Mouse (Mus musculus) forebrain, embryonic 12.5 days (tissue): ENCODE results near the gene Dnmt1. TPM values are rescaled to one million over a fixed set of nuclear protein-coding genes. Genes with fewer than 3 reads are reported as not detected.

Source experiments
- ATAC-seq: fragments of 200-750 bp; cut with Nextera tagmentation; 2 replicates; pipeline ENCODE4 v1.8.0; 2017; ENCODE audit warnings: moderate TSS enrichment; ENCODE audit not compliant: low FRiP score
- H3K27ac ChIP-seq: fragments of 300-500 bp; sonication (generic); 2 replicates; pipeline ENCODE4 v1.5.1; 2016; ENCODE audit warnings: mild to moderate bottlenecking
- H3K27me3 ChIP-seq: fragments of 300-500 bp; sonication (generic); 2 replicates; pipeline ENCODE4 v1.6.1; 2016; ENCODE audit warnings: mild to moderate bottlenecking
- H3K36me3 ChIP-seq: fragments of 300-500 bp; sonication (generic); replicated peaks from 2 replicates; pipeline ENCODE4 v1.6.1; 2016; ENCODE audit warnings: mild to moderate bottlenecking
- H3K4me1 ChIP-seq: fragments of 300-500 bp; sonication (generic); 2 replicates; pipeline ENCODE4 v1.6.1; 2016
- H3K4me2 ChIP-seq: fragments of 300-500 bp; sonication (generic); 2 replicates; pipeline ENCODE4 v1.6.1; 2016; ENCODE audit warnings: mild to moderate bottlenecking, moderate library complexity
- H3K4me3 ChIP-seq: fragments of 300-500 bp; sonication (generic); replicated peaks from 2 replicates; pipeline ENCODE4 v1.5.1; 2016; ENCODE audit warnings: mild to moderate bottlenecking
- H3K9ac ChIP-seq: fragments of 300-500 bp; sonication (generic); 2 replicates; pipeline ENCODE4 v1.6.1; 2016; ENCODE audit warnings: mild to moderate bottlenecking
- H3K9me3 ChIP-seq: fragments of 300-500 bp; sonication (generic); 2 replicates; pipeline ENCODE4 v1.6.1; 2016
- WGBS: fragments of 180-500 bp; shearing (Covaris S2); methylation state at CpG from one replicate; pipeline ENCODE4 v1.1.7; 2016; 5-methylcytosine and 5-hydroxymethylcytosine counted together
- microRNA-seq: library from miRNA; unstranded; fragments of <30 nt; microRNA quantifications from one replicate; pipeline ENCODE4, GENCODE M21; 2017
- polyA plus RNA-seq: library from polyadenylated mRNA; unstranded; fragments of >200 nt; fragmentation: Nextera tagmentation; extraction: Ambion mirVana; gene quantifications from 2 replicates; pipeline ENCODE4 v1.2.1, GENCODE M21; 2016

Gene Dnmt1
- polyA plus RNA-seq, 1 experiment from 2014 or later: 134 TPM

GRCm38 (mm10) chr9:20872991-20873390 lies 86.7 kb downstream of the Dnmt1 start:
- no peak overlapping the region for H3K27ac ChIP-seq
- H3K9me3 ChIP-seq: no peaks in the 10 kb centered on the region
- WGBS: 89% methylated on average over 10 of the region's 10 CpGs
- no peak for ATAC-seq
- H3K36me3 ChIP-seq: no peaks in the 10 kb centered on the region
- no peak overlapping the region for H3K4me3 ChIP-seq
- H3K4me2 ChIP-seq: no peak overlapping the region
- H3K4me1 ChIP-seq: peaks cover 13% of the 10 kb centered on the region; the same call in 1 of the 2 replicates
- H3K27me3 ChIP-seq: peaks cover 40% of the 10 kb centered on the region
- no peak overlapping the region for H3K9ac ChIP-seq

GRCm38 (mm10) chr9:20870211-20871173 lies 89.2 kb downstream of the Dnmt1 start:
- peaks cover 62% of the 10 kb centered on the region for H3K27me3 ChIP-seq
- 74% methylated on average over 12 of the region's 12 CpGs for WGBS
- no peak for ATAC-seq
- 0 out of 2 replicates have a peak, but pooled peaks cover 8% of the 10 kb centered on the region for H3K4me1 ChIP-seq
- H3K9me3 ChIP-seq: no peaks in the 10 kb centered on the region
- H3K36me3 ChIP-seq: no peaks in the 10 kb centered on the region
- no peak overlapping the region for H3K4me2 ChIP-seq
- no peak overlapping the region for H3K9ac ChIP-seq
- H3K27ac ChIP-seq: no peak overlapping the region
- H3K4me3 ChIP-seq: no peak overlapping the region

- 10% methylated on average over 19 of the region's 19 CpGs for WGBS
These were observed 90.4 kb downstream of the Dnmt1 start for GRCm38 (mm10) chr9:20869246-20869645.

GRCm38 (mm10) chr9:20868448-20869001 lies 91.2 kb downstream of the Dnmt1 start, which contains the start of gene A230050P20Rik:
Gene A230050P20Rik (plus strand): TSS chr9:20868642.
- Histone ChIP-seq H3K36me3 (no peaks in the 10 kb centered on the region), H3K4me1 (0 out of 2 replicates have a peak, but pooled peaks cover 8% of the 10 kb centered on the region), H3K4me3 (peak within 1 kb of the TSS; percentile 28), H3K27me3 (peaks cover 72% of the 10 kb centered on the region), H3K9me3 (no peaks in the 10 kb centered on the region), H3K9ac (no peak within 1 kb of the TSS), H3K27ac (no peak within 1 kb of the TSS), H3K4me2 (peak within 1 kb of the TSS; percentile 35)
- 9% methylated on average over 53 of the region's 53 CpGs for WGBS
- no peak for ATAC-seq

More at GRCm38 (mm10) chr9:20869246-20869645, 90.4 kb downstream of the Dnmt1 start:
- Histone ChIP-seq H3K9me3 (no peaks in the 10 kb centered on the region), H3K27me3 (peaks cover 72% of the 10 kb centered on the region), H3K9ac (no peak overlapping the region), H3K36me3 (no peaks in the 10 kb centered on the region), H3K4me2 (peak overlapping the region; percentile 35), H3K4me1 (0 out of 2 replicates have a peak, but pooled peaks cover 8% of the 10 kb centered on the region), H3K27ac (no peak overlapping the region), H3K4me3 (peak overlapping the region; percentile 28)
- no peak for ATAC-seq

- Histone ChIP-seq H3K9me3 (no peaks in the 10 kb centered on the region), H3K27ac (no peak overlapping the region), H3K36me3 (no peaks in the 10 kb centered on the region), H3K4me2 (no peak overlapping the region), H3K9ac (no peak overlapping the region), H3K4me1 (0 out of 2 replicates have a peak, but pooled peaks cover 8% of the 10 kb centered on the region), H3K4me3 (no peak overlapping the region), H3K27me3 (peaks cover 70% of the 10 kb centered on the region)
- no peak for ATAC-seq
- WGBS: 68% methylated on average over 3 of the region's 3 CpGs
These were observed 92.8 kb downstream of the Dnmt1 start for GRCm38 (mm10) chr9:20866879-20867278.

GRCm38 (mm10) chr9:20862225-20862624 lies 97.5 kb downstream of the Dnmt1 start:
- H3K9ac ChIP-seq: no peak overlapping the region
- H3K27me3 ChIP-seq: peaks cover 42% of the 10 kb centered on the region
- H3K9me3 ChIP-seq: no peaks in the 10 kb centered on the region
- 59% methylated on average over 4 of the region's 4 CpGs for WGBS
- H3K4me2 ChIP-seq: no peak overlapping the region
- H3K36me3 ChIP-seq: no peaks in the 10 kb centered on the region
- H3K27ac ChIP-seq: no peak overlapping the region
- H3K4me3 ChIP-seq: no peak overlapping the region
- H3K4me1 ChIP-seq: no peaks in the 10 kb centered on the region
- no peak for ATAC-seq

GRCm38 (mm10) chr9:20861821-20862220 lies 97.9 kb downstream of the Dnmt1 start:
- Histone ChIP-seq H3K4me3 (no peak overlapping the region), H3K4me1 (no peaks in the 10 kb centered on the region), H3K27me3 (peaks cover 38% of the 10 kb centered on the region), H3K36me3 (no peaks in the 10 kb centered on the region), H3K4me2 (no peak overlapping the region), H3K9ac (no peak overlapping the region), H3K27ac (no peak overlapping the region), H3K9me3 (no peaks in the 10 kb centered on the region)
- ATAC-seq: no peak
- WGBS: 8% methylated on average over 4 of the region's 4 CpGs

- Histone ChIP-seq H3K4me3 (no peak overlapping the region), H3K4me2 (no peak overlapping the region), H3K9me3 (no peaks in the 10 kb centered on the region), H3K27me3 (peaks cover 23% of the 10 kb centered on the region; the same call in 1 of the 2 replicates), H3K4me1 (no peaks in the 10 kb centered on the region), H3K27ac (no peak overlapping the region), H3K9ac (no peak overlapping the region), H3K36me3 (no peaks in the 10 kb centered on the region)
- 60% methylated on average over 6 of the region's 6 CpGs for WGBS
- ATAC-seq: no peak
These were observed 99.8 kb downstream of the Dnmt1 start for GRCm38 (mm10) chr9:20859926-20860325.

Small RNA genes within 50 kb of the gene (microRNA-seq; reads per million reads assigned to microRNA genes)
- gene Mir7081: 2.2 reads per million

Other genes starting within 250 kb of the Dnmt1 start
- 35.2 and 36.4 TPM in 2 replicates for gene Olfm2, start 213.5 kb downstream of the Dnmt1 start, polyA plus RNA-seq
- gene Col5a3, start 144.8 kb downstream of the Dnmt1 start, polyA plus RNA-seq: 0.29 and 0.55 TPM in 2 replicates
- not detected in 2 replicates for gene Rdh8, start 141.4 kb downstream of the Dnmt1 start, polyA plus RNA-seq
- gene A230050P20Rik, start 91.2 kb downstream of the Dnmt1 start, polyA plus RNA-seq: 1.4 and 1.5 TPM in 2 replicates
- gene Angptl6, start 80.2 kb downstream of the Dnmt1 start, polyA plus RNA-seq: 6.0 and 6.2 TPM in 2 replicates
- gene Ppan, start 71.7 kb downstream of the Dnmt1 start, polyA plus RNA-seq: 63.2 and 66.9 TPM in 2 replicates
- 313 and 319 TPM in 2 replicates for gene Eif3g, start 61.3 kb downstream of the Dnmt1 start, polyA plus RNA-seq
- 13.1 and 16.5 TPM in 2 replicates for gene S1pr2, start 16.9 kb upstream of the Dnmt1 start, polyA plus RNA-seq
- 110 and 111 TPM in 2 replicates for gene Mrpl4, start 42.9 kb upstream of the Dnmt1 start, polyA plus RNA-seq
- gene Icam1, start 56.1 kb upstream of the Dnmt1 start, polyA plus RNA-seq: 3.7 and 3.8 TPM in 2 replicates
- gene Icam4, start 69.5 kb upstream of the Dnmt1 start, polyA plus RNA-seq: 1.5 and 1.9 TPM in 2 replicates
- 0.13 TPM in 2 replicates for gene Icam5, start 72.2 kb upstream of the Dnmt1 start, polyA plus RNA-seq
- gene Zglp1, start 107.2 kb upstream of the Dnmt1 start, polyA plus RNA-seq: 0.79 and 2.7 TPM in 2 replicates
- gene Gm49373, start 113.2 kb upstream of the Dnmt1 start, polyA plus RNA-seq: 0.51 and 2.2 TPM in 2 replicates
- 37.6 and 42.6 TPM in 2 replicates for gene Fdx1l, start 113.7 kb upstream of the Dnmt1 start, polyA plus RNA-seq
- 2.0 and 2.8 TPM in 2 replicates for gene Gm38431, start 132.1 kb upstream of the Dnmt1 start, polyA plus RNA-seq
- gene Raver1, start 132.1 kb upstream of the Dnmt1 start, polyA plus RNA-seq: 74.2 and 82.7 TPM in 2 replicates
- gene Tyk2, start 171.4 kb upstream of the Dnmt1 start, polyA plus RNA-seq: 12.8 TPM in 2 replicates
- gene Cdc37, start 190.1 kb upstream of the Dnmt1 start, polyA plus RNA-seq: 260 and 272 TPM in 2 replicates
- gene Pde4a, start 205.8 kb upstream of the Dnmt1 start, polyA plus RNA-seq: 12.8 and 14.5 TPM in 2 replicates